Comparison of ENCODE assay signal across 21 mouse cellular contexts in genomic region chr19:22010239-22010638, GRCm38 (mm10).
DNase-seq lines count a peak whose midpoint lies in the region; ATAC-seq and TF ChIP-seq lines count a peak whose summit lies in the region.
"Had no signal": no experiment of that assay in that cellular context is flagged by ENCODE, and none has a peak within 500 bp of the region (broad histone marks: within the 10 kb centered on the region; RNA-seq: fewer than 3 reads in every experiment).

No protein-coding gene starts in this region.

- H3K27me3 ChIP-seq in forebrain, postnatal 0 days (ENCODE audit: insufficient read depth, low read length): no peaks in the 10 kb centered on the region
- no peaks in the 10 kb centered on the region for H3K27me3 ChIP-seq in forebrain, embryonic 10.5 days (ENCODE audit: poor library complexity, severe bottlenecking)
- H3K27me3 ChIP-seq in midbrain, embryonic 14.5 days (ENCODE audit: control insufficient read depth, insufficient read depth, low read length): no peaks in the 10 kb centered on the region
- no peaks in the 10 kb centered on the region for H3K27me3 ChIP-seq in midbrain, embryonic 16.5 days (ENCODE audit: control insufficient read depth, insufficient read depth, low read depth, low read length)
- H3K27me3 ChIP-seq: CH12.LX; forebrain, embryonic 15.5 days; heart, embryonic 13.5 days; hindbrain, embryonic 15.5 days had no signal

- no peak overlapping the region for H3K9ac ChIP-seq in forebrain, postnatal 0 days
- H3K9ac ChIP-seq in midbrain, embryonic 14.5 days (replicated peaks; ENCODE audit: low read length): no peak overlapping the region
- no peak overlapping the region for H3K9ac ChIP-seq in midbrain, embryonic 16.5 days (ENCODE audit: low read depth, low read length)
- H3K9ac ChIP-seq: forebrain, embryonic 15.5 days; heart, embryonic 13.5 days; hindbrain, embryonic 15.5 days had no signal

- no peak for TF ChIP-seq CTCF in forebrain, postnatal 0 days (IDR thresholded peaks at IDR 0.05; ENCODE audit: low read depth)
- TF ChIP-seq CTCF in layer of hippocampus, adult 2 months (conservative IDR thresholded peaks at IDR 0.05): no peak

- no peaks in the 10 kb centered on the region for H3K4me1 ChIP-seq in forebrain, postnatal 0 days (ENCODE audit: insufficient read depth)
- H3K4me1 ChIP-seq in forebrain, embryonic 10.5 days: no peaks in the 10 kb centered on the region
- no peaks in the 10 kb centered on the region for H3K4me1 ChIP-seq in midbrain, embryonic 14.5 days (ENCODE audit: control insufficient read depth, insufficient read depth, low read length)
- H3K4me1 ChIP-seq in midbrain, embryonic 16.5 days (ENCODE audit: control insufficient read depth, insufficient read depth, low read length): peaks cover 2% of the 10 kb centered on the region; the same call in 1 of the 2 replicates
- H3K4me1 ChIP-seq: embryonic facial prominence, embryonic 10.5 days; heart, embryonic 13.5 days; hindbrain, embryonic 15.5 days had no signal

- no peak overlapping the region for H3K27ac ChIP-seq in forebrain, postnatal 0 days (ENCODE audit: low read depth, low read length)
- no peak overlapping the region for H3K27ac ChIP-seq in forebrain, embryonic 10.5 days
- no peak overlapping the region for H3K27ac ChIP-seq in midbrain, embryonic 14.5 days (replicated peaks; ENCODE audit: low read depth, low read length)
- no peak overlapping the region for H3K27ac ChIP-seq in midbrain, embryonic 16.5 days (ENCODE audit: low read length)
- H3K27ac ChIP-seq in layer of hippocampus, adult 2 months: no peak overlapping the region
- H3K27ac ChIP-seq: embryonic facial prominence, embryonic 10.5 days; forebrain, embryonic 15.5 days; gastrocnemius, adult 2 months; heart, embryonic 13.5 days; hindbrain, embryonic 15.5 days had no signal

- H3K9me3 ChIP-seq in forebrain, postnatal 0 days (ENCODE audit: low read length): no peaks in the 10 kb centered on the region
- no peaks in the 10 kb centered on the region for H3K9me3 ChIP-seq in forebrain, embryonic 10.5 days
- no peaks in the 10 kb centered on the region for H3K9me3 ChIP-seq in midbrain, embryonic 14.5 days (ENCODE audit: control insufficient read depth, low read length)
- H3K9me3 ChIP-seq in midbrain, embryonic 16.5 days (replicated peaks; ENCODE audit: control insufficient read depth, low read length, poor library complexity, severe bottlenecking): no peaks in the 10 kb centered on the region
- H3K9me3 ChIP-seq: embryonic facial prominence, embryonic 10.5 days; forebrain, embryonic 15.5 days; heart, embryonic 13.5 days; hindbrain, embryonic 15.5 days had no signal

- WGBS in forebrain, postnatal 0 days: 63% methylated on average over 5 of the region's 5 CpGs
- 81% methylated on average over 5 of the region's 5 CpGs for WGBS in forebrain, embryonic 10.5 days
- WGBS in midbrain, embryonic 14.5 days: 58% methylated on average over 5 of the region's 5 CpGs
- 59% methylated on average over 5 of the region's 5 CpGs for WGBS in midbrain, embryonic 16.5 days

- no peak overlapping the region for H3K4me2 ChIP-seq in forebrain, postnatal 0 days (ENCODE audit: low read depth)
- H3K4me2 ChIP-seq in midbrain, embryonic 14.5 days (ENCODE audit: low read length): no peak overlapping the region
- no peak overlapping the region for H3K4me2 ChIP-seq in midbrain, embryonic 16.5 days (ENCODE audit: low read length)
- H3K4me2 ChIP-seq: forebrain, embryonic 15.5 days; heart, embryonic 13.5 days; hindbrain, embryonic 15.5 days had no signal

- peak; percentile 4 for DNase-seq in forebrain, postnatal 0 days
- DNase-seq in forebrain, embryonic 10.5 days (ENCODE audit: extremely low spot score, low spot score): no peak
- DNase-seq in midbrain, embryonic 14.5 days: peak; percentile 20
- DNase-seq in brain, adult 2 months (ENCODE audit: low read depth, low spot score): peak; percentile 8
- DNase-seq in layer of hippocampus, adult 2 months (ENCODE audit: low spot score in 2 of 2): no peak
- DNase-seq in frontal cortex, adult 2 months (ENCODE audit: extremely low spot score in 1 of 2, low spot score in 1 of 2): no peak
- DNase-seq: adrenal gland, postnatal 14 days; cerebellum, adult 2 months; cerebellum, postnatal 10 days; gastrocnemius, adult 2 months; gastrocnemius, postnatal 36 days; heart, adult 11 months; heart, postnatal 36 days had no signal

- H3K36me3 ChIP-seq in forebrain, postnatal 0 days (ENCODE audit: insufficient read depth): no peaks in the 10 kb centered on the region
- H3K36me3 ChIP-seq in forebrain, embryonic 10.5 days (replicated peaks): no peaks in the 10 kb centered on the region
- H3K36me3 ChIP-seq in midbrain, embryonic 14.5 days (ENCODE audit: control insufficient read depth, insufficient read depth, low read length): no peaks in the 10 kb centered on the region
- H3K36me3 ChIP-seq in midbrain, embryonic 16.5 days (ENCODE audit: control insufficient read depth, insufficient read depth, low read length): no peaks in the 10 kb centered on the region
- H3K36me3 ChIP-seq: embryonic facial prominence, embryonic 10.5 days; forebrain, embryonic 15.5 days; heart, embryonic 13.5 days; hindbrain, embryonic 15.5 days had no signal

- peak; percentile 27; the same call in 1 of the 2 replicates for ATAC-seq in forebrain, postnatal 0 days
- ATAC-seq in midbrain, embryonic 14.5 days (ENCODE audit: low FRiP score, low TSS enrichment): no peak
- ATAC-seq in midbrain, embryonic 16.5 days: no peak
- ATAC-seq: activated CD4-positive, CD25-positive, alpha-beta regulatory T cell, adult 4 months; forebrain, embryonic 15.5 days; Patski had no signal

- H3K4me3 ChIP-seq in forebrain, postnatal 0 days (ENCODE audit: low read depth, low read length): no peak overlapping the region
- H3K4me3 ChIP-seq in forebrain, embryonic 10.5 days: no peak overlapping the region
- H3K4me3 ChIP-seq in midbrain, embryonic 14.5 days (replicated peaks; ENCODE audit: low read depth, low read length): no peak overlapping the region
- no peak overlapping the region for H3K4me3 ChIP-seq in midbrain, embryonic 16.5 days (ENCODE audit: low read depth, low read length)
- H3K4me3 ChIP-seq in layer of hippocampus, adult 2 months: no peak overlapping the region
- H3K4me3 ChIP-seq: embryonic facial prominence, embryonic 10.5 days; forebrain, embryonic 15.5 days; gastrocnemius, adult 2 months; heart, embryonic 13.5 days; hindbrain, embryonic 15.5 days had no signal

Comparison
In these comparisons a context has a peak if more than half of its experiments do, and no peak if none do; other contexts are left out.
1. DNase-seq: peak in forebrain, postnatal 0 days (single experiment), midbrain, embryonic 14.5 days (single experiment) and brain, adult 2 months (single experiment); none in forebrain, embryonic 10.5 days (single experiment), layer of hippocampus, adult 2 months (0 of 2) and frontal cortex, adult 2 months (0 of 2).